Mouse (Mus musculus) gastrocnemius, postnatal 4 days (tissue): ENCODE measurements around the gene Plekhh3. TPM values are rescaled to one million over a fixed set of nuclear protein-coding genes. Genes with fewer than 3 reads are reported as not detected.
A peak's percentile ranks its signal among the peaks of the same experiment; 100 is the strongest.
"Not testable (repeated sequence)": the region's sequence is repeated elsewhere in the genome, so short reads cannot be mapped to it uniquely, and the experiment has no call there.

Source experiments
- DNase-seq, 2 experiments: peaks; one replicate each; pipeline ENCODE4 v3.0.0; 2021 to 2022; ENCODE audit warnings: low spot score in 2 of 2, mixed read lengths in 2 of 2
- total RNA-seq, 2 experiments: library from RNA; stranded (reverse); gene quantifications; 2 replicates each; pipeline ENCODE4 v1.2.3; 2021

Plekhh3 gene
- total RNA-seq, 2 experiments from 2014 or later: 39.5 to 41.4 TPM

DNA sequence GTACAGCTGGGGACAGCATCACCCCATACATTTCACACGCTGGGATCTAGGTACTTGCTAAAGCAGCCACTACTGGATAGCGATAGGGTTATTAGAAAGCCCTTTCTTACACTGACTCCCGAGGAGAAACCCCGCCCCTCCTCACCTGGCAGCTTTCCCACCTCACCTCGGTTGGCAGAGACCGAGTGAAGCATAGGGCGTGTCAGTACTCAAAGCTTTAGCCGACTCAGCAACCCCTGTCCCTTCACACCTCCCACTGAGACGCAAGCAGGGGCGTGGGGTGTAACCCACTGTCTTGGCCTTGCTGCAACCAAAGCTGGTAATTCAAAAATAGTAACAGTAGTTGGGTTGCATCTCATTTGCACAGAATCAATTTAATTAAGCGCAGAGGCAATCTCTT lies 2.0 kb upstream of the Plekhh3 start:
- DNase-seq: no peak

DNA sequence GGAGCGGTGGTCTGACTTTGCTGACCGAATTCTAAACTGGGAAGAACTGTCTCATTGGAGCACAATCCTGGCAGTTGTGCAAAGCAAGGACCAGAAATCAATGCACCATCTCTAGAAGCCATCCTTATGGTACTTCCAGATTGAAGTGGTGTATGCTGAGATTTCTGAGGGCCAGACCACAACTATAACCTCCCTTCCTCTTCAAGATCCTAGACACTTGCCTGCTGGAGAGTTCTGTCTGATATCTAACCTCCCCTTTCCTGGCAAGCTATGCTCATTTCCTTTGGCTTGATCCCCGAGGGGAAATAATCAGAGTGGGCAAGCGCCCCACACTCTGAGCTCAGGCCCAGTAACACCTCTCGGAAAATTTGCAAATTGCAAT lies 1.3 kb upstream of the Plekhh3 start:
- no peak for DNase-seq

DNA sequence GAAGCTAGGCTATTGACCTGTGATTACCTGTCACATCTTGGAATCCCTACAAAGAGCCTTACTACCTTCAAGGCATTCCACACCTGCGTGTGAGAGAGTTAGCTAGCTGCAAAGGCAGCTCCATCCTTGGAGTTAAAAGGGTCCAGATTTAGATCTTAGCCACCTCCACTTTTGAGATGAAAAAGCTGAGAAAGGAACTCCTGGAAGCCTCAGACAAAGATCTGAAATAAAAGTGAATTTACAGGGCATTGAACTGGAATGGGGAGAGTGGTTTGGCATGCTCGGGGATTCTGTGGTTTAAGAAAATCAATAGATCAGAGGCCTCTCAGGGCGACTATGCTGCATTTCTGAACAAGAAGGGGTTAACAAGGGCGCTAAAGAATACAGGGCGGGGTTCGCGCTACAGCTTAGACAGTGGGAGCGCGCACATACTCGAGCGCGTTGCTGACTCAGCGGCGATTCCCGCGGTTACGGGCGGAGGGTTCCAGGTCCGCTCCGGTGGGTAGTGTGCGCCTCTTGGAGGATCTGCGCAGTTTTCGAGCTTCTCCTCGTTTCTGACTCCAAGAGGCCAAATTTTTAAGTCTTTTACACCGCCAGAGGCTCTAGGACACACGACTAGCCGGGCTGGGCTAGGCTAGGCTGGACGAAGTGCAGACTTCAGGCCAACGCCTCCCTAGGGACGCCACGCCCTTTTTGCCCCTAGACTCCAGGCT lies 726 bp upstream of the Plekhh3 start:
- peak; percentile 53 to 73 for DNase-seq

DNA sequence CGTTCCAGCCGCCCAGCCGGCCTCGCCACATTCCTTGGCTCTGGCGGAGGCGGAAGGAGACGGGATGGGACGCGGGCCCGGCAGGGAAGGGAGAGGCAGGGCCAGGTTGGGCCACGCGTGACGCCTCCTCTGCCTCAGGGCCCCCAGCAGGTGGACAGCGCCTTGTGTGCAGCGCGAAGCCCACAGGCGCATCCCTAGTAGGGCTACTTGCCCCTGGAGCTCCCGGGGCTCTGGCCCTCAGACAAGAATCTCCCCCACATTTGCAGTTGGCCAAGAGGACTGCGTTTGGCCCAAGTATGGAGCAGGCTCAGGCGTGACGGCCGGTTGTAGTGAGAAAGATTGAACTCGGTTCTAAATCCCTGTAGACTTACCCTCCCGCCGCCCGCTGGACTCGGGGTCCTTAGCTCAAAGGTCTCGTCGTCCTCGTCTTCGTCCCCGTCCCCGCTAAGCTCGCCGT lies 769 bp downstream of the Plekhh3 start, which contains the start of gene Cntnap1:
Gene Cntnap1 (plus strand): TSS at position 170 of the 457 bp plus-strand sequence.
- DNase-seq: peak; percentile 64 to 81

DNA sequence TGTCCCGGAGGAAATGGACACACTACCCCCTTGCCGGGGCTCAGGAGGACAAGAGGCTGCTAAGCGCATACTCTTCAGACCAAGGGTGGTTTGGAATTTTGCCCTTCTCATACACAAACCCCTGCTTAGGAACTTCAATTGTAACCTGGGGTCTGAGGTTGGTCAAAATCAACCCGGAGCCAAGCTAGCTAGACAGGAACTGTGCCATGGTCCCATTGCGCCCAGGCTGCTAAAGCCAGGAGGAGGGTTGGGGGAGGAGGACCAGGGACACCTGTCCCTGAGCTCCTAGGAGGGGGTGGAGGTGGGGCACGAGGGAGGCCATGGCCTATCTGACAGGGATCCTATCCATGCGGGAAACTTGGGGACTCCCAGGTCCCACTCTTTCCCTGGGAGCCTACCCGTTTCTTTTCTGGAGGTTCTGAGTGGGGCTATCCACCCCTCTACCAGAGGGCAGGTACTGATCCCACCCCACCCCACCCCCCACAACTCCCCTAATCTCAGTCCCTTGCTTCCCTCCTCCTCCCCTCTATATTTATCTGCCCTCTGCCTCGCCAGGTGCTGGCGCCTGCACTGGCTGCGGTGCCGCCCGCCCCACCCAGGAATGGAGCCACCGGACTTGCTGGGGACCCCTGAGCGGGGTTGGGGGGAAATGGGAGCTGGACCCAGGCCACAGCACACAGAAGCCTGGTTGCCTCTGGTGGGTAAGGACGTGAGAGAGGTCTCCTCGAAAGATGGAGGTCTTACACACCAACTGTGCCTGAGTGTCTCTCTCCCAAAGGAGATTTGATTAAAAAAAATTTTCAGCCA lies 1.6 kb downstream of the Plekhh3 start:
- no peak for DNase-seq

DNA sequence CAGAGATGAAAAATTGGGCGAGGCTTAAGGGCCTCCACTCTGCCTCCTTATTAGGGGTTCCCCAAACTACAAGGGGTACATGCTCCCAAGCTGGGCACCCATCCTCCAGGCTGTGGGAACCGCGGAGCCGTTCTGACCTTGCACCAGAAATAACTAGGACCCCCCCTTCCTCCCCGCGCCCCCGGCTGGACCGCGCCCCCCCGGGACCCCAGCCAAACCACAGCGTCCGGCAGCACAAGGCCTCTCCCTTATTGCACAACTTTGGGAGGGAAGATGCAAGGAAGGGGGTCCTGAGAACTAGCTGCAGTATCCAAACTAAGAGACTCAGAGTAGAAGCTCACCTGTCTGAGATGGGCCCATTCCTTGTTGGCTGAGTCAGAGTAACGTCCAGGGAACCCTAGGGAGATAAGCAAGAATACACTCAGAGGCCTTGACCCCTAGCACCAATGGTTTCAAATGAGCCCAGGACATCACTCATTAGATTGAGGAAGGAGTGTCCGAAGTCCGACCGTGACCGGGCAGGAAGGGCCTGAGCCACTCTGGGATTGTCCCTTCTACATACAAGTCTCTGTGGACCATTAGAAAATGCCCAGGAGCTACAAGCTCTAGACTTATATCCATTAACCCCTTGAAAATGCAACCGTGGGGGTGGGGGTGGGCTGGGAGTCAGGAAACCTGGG lies 2.7 kb downstream of the Plekhh3 start:
- DNase-seq: no peak

DNA sequence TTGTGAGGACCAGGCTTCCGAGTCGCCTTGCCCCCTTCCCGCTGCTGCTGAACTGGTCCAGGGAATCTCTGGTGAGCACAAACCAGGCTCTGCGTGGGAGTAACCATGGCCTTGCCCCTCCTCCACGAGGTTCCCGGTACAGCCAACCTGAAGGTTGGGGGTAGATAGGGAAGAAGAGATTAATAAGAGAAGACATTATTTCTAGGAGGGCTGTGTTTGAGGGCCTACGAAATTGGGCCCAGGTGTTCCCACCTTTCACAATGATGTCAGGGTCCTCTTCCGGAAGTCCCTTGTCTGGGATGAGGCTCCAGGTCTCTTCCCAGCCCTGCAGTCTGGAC lies 3.2 kb downstream of the Plekhh3 start:
- no peak for DNase-seq

DNA sequence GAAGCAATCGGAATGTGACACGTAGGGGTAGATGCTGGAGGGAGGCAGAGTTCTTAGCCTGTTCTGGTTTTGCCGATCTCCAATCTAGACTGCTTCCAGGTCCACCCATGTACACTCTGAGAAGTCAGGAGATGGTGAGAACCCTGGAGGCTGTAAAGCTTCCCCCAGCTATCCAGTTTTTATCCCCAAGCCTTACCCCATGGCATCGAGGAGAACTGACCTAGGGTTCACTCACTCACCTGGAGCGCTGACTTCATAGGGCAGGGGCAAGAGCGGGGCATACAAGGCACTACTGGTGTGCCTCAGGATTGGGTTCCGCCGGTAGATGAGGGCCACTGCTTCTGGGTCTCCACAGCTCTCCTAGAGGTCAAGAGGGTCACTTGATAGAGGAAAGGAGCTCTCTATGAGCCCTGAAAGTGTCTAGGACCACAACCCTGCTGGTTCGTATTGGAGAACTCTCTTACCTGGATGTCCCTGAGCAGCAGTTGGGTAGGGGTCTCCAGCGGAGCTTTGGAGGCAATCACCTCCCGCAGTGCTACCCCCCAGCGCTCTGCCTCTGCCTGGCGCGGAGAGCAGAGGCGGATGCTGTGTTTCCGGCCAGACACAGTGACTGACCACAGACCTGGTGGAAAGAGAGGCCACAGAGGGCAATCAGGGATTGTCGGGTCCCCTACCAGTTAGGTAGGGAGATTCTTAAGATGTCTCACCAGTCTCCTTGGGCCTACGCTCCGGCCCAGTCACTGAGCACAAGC lies 3.8 kb downstream of the Plekhh3 start:
- DNase-seq: no peak

DNA sequence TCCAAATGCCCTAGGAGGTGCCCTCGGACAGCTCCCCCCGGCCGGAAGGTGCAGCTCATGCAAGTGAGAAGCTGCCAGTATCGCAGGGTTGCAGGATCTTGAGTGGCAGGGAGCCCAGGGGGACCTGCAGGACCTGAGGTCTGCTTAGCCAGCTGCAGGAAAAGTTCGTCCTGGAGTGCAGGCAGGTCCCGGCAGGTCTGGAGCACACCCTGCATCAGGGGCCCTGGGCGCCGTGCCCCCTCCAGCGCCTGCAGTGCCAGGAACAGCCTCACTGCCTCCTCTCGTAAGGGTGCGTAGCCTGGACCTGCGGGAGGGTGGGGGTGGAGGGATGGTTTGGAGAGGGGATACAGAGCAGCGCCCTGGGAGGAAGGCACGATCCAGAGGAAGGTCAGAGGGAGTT lies 4.8 kb downstream of the Plekhh3 start:
- no peak for DNase-seq

DNA sequence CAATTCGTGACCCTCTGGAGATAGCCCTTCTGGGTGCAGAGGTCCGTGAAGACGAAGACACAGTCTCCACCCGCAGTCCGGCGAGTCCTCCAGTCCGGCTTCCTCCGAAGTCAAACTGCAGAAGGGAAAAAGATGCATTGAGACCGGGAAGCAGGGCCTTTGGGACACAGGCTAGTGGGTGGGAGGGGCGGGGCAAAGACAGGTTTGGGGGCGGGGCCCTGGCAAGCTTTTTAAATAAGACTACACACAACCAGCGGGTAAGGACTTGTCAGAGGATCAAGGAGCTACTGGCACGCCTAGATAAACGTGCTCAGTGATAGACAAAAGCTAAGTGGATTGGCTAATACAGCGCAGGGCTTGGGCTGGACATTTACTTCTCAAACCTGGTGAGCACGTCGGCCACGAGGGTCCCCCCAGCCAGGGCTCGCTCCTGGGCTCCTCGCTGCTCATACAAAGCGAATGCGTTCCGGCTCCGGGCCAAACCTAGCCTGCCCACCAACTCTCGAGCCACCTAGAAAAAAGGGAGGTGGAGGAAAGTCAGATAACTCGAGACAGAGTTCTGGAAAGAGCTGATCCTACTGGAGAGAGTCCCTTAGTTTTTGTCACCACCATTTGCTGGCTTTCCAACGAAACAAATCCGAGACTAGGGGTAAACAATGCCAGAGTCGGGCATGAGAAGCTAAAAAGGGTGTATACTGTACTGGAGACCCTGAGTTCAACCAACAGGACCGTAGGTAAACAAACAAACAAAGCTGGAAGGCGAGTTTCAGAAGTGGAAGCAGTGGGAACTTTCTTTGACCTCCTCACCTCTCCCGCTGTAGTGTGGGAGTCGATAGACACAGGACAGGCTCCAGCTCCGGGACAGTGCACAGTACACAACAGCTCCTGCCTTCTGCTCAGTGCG lies 6.2 kb downstream of the Plekhh3 start:
- no peak for DNase-seq

DNA sequence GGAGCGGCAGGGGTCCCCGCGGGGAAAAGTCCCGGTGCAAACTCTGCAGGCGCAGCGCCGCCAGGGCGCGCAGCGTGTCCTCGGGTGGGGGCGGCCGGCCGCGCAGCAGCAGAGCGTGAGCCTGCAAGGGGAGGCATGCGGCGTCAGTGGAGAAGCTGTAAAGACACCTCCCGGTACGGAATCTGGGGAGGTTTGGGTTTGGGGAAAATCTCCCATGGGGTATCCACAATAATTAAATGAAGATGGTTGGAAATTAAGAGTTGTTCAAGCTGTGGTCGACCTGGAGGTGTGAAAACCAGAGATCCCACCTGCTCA lies 6.8 kb downstream of the Plekhh3 start:
- no peak for DNase-seq

DNA sequence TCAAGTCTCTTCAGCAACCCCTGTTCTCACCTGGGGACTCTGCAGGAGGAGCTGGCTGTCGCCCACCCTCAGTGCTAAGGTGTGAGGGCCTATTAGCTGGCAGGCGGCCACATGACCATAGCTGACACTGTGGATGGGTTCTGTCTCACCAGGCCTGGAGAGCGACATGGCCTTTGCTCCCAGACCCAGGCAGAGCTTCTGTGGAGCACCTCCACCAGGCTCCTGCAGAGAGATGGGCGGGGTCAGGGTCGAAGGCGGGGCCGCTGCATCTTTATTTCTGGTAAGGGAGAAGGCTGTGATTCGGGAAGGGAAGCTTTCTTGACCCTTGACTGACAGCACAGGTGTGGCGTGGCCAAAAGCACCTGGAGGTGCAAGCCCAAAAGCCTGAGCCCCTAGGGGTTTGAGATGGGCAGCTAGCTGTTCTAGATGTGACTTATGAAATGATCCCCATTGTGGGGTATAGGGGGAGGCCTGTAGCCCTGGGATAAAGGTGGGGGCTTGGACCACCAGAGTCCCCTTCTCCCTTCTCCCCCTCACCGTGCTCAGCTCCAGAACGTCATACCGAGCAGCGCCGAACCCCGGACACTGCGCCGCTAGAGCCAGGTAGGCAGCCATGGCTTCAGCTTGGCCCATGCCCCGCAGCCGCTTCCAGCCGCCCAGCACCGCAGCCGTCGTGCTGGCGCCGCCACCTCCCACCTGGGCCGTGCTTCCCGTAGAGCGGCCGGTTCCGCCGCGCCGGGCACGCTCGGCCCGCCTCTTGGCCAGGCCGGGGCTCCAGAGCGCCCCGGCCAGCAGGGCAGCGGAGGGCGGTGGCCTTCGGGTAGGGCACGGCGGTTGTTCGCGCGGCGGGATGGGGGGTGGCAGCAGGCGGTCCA lies 7.4 kb downstream of the Plekhh3 start:
- DNase-seq: no peak

DNA sequence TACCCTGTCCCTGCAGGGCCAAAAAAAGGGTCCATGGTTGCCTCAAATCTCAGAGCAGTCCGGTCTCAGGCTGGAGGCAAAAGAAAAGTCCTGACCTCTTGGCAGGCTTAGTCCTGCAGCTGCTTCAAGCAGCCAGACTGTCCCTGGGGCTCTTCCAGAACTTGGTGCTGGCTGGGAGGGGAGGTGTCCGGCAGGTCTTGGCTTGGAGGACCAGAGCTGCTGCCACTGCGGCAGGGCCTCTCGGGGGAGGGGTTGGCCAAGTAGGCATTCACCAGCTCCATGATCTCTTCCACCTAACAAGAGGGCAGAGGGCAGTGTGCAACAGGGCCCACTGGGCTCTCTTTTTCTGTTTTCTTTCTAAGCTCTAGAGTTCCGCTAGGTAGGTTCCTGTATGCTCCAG lies 8.4 kb downstream of the Plekhh3 start:
- DNase-seq: peak in 1 of 2 experiments; percentile 74

DNA sequence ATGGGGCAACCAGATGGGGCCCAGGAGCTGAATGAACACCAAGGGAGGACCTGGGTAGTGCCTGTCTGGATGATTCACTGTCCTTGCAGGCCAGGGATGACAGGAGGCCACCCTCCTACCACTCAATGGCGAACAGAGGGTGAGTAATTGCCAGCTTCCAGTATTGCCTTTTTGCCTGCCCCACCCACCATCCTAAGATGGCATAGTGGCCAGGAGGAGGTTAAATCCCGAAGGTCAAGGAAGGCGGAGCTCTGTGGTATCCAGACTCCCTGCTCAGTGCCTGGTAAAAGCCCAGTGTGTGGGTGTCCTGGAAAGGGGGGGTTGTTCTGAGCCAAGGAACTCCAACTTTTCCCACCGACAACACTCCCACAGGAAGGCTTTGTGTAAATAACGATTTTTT lies 8.8 kb downstream of the Plekhh3 start:
- no peak for DNase-seq

DNA sequence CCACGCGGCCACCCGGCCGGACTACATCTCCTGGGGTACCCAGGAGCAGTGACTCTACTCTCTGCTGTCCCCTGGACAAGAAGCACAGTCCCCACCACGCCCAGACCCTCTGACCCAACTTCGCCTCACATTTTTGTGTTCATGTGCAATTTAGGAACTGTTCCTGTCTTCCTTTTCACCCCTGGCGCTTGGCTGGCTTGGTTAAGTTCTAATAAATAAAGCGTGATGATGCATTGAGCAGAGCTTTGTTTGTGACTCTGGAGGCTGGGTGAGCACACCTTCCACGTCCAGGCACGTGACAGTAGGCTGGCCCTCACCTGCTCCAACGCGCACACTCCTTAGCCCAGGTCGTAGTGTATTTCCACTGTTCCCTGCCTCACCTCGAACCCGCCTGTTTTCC lies 9.6 kb downstream of the Plekhh3 start:
- no peak for DNase-seq

DNA sequence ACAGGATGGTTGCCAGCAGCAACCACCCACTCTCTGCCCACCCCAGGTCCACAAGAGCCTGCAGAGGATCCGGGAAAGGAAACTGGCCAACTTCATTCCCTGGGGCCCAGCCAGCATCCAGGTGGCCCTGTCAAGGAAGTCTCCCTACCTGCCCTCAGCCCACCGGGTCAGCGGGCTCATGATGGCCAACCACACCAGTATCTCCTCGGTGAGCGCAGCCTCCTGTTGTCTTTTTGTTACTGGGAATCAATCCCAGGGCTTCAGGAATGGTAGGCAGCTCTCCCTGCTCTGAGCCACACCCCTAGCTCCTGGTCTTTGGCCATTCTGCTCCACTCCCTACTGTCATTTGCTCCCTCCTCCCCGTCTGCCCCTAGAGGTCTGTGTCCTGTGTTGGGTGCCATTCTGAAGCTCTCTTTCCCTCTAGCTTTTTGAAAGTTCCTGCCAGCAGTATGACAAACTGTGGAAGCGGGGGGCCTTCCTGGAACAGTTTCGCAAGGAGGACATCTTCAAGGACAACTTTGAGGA lies 10.1 kb downstream of the Plekhh3 start:
- not testable (repeated sequence) for DNase-seq

DNA sequence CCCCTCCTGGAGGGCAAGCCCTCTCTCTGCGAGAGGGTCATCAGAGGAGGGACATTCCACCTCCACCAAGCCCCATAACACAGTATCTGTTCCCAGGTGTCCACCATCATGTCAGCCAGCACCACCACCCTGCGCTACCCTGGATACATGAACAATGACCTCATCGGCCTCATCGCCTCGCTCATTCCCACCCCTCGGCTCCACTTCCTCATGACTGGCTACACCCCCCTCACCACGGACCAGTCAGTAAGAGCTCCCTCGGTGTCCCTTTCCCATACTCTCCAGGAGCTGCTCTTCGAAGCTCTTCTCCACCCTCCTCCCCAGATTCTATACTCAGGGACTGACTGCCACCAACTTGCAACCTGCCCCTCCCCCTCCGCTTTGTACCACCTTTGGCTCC lies 11.0 kb downstream of the Plekhh3 start:
- peak in 1 of 2 experiments; percentile 10 for DNase-seq

DNA sequence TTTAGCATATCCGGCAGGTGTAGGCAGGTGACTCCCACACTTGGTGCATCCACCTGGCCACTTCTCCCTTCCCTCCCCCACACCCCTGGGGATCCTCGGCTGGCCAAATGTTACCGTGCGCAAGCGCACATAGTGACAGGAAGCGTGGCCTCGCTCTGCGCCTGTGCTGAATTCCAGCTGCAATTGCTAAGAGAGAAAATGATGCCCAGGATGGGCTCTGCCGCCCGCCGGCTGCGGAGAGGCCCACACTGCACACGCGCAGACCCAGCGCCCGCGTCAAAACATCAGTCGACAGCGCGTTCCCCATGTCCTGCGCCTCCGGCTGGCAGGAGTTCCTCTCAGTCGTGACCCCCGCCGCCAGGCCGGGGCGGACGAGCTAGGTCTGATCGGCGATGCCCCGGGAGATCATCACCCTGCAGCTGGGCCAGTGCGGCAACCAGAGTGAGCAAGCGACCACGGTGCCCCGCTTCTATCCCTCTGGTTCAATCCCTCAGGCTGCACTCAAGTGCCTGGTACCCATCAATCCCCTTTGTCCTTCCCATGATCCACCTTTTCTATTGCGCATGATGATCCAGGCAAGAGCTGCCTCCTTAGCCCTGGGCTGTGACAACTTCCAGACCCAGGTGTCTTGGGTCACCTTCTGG lies 15.3 kb downstream of the Plekhh3 start, which contains the start of gene Tubg2:
Gene Tubg2 (plus strand): TSS at position 180 of the 644 bp plus-strand sequence.
- no peak for DNase-seq

DNA sequence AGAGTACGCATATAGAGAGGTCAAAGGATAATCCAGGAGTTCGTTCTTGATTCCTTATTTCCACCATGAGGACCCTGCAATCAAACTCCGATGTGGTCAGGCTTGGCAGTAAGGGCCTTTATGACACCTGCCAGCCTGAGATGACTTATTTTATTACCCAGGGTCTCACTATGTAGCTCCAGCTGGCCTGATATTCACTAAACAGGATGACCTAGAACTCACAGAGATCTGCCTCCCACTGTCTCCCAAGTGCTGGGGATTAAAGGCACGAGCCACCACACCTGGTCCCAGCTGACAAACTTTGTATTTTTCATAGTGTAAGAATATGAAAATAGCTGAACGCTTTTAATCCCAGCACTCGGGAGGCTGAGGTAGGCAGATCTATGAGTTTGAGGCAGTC lies 16.0 kb downstream of the Plekhh3 start:
- DNase-seq: no peak
